Mouse (Mus musculus) ES-E14 (cell line): ENCODE data around the gene Eif1ad.

Experiments used
- CHD2 ChIP-seq: IDR thresholded peaks from 2 replicates; pipeline ENCODE4 v1.6.1; 2014; ENCODE audit warnings: mild to moderate bottlenecking, low read depth, low read length, inconsistent platforms
- HCFC1 ChIP-seq: IDR thresholded peaks from 2 replicates; pipeline ENCODE4 v1.6.1; 2012; ENCODE audit warnings: low read length, inconsistent platforms, borderline replicate concordance; ENCODE audit not compliant: insufficient read depth
- ZC3H11A ChIP-seq: IDR thresholded peaks from 2 replicates; pipeline ENCODE4 v1.6.1; 2012; ENCODE audit warnings: low read depth, mild to moderate bottlenecking, inconsistent platforms, low read length, borderline replicate concordance
- ZNF384 ChIP-seq: IDR thresholded peaks from 2 replicates; pipeline ENCODE4 v1.6.1; 2012; ENCODE audit warnings: low read depth, low read length, inconsistent platforms

DNA sequence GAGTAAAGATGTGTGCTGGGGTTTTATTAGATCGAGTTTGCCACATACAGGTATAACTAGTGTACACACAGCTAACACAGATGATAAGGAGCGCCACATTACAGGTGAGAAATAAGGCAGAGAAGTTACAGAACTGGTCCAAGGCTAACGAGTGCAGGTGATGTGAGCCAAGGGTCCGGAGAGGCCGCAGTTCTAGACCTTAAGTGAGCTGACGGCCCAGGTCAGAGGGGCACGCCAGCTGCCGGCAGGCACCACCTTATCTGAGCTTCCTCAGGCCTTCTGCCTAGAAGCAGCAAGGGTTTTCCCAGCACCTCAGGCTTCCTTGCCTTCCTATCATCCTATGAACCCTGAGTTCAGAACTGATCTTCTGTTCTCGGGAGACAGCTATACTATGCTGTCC, 53.1 kb downstream of the Eif1ad start:
- TF ChIP-seq ZC3H11A (no peak), CHD2 (no peak), HCFC1 (no peak), ZNF384 (no peak)
